Mouse (Mus musculus): ENCODE data around the gene Traf5. TPM values are rescaled to one million over a fixed set of nuclear protein-coding genes. Genes with fewer than 3 reads are reported as not detected.

Traf5 gene
- total and polyA plus RNA-seq, 2 experiments from 2014 or later, result 1.6 to 2.0 TPM

DNA sequence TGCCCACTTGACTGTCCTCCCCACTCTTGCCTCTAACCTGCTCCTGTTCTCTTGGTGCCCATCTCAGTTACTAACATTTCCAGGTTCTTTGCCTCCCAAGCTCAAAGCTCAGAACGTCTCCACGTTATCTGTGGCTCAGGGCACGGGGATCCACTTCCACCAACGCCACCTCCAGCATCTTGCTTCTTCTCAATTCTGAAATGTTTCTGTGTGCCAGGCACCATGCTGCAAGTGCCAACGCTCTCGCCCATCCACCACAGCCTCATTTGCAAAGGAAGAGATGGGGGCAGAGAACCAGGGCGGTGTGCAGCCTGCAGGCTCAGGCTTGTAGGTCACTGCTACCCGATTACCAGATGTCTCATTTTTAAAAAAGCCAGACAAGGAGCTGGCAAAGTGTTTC is 39.9 kb downstream of the Traf5 start:
- DNase-seq (ENCODE audit: low spot score) (no peak), ATAC-seq (ENCODE audit: low FRiP score) (no peak)
- Histone ChIP-seq H3K9ac (replicated peaks; ENCODE audit: low read length, poor library complexity, severe bottlenecking) (no peak overlapping the region), H3K9me3 (ENCODE audit: low read length) (no peaks in the 10 kb centered on the region), H3K36me3 (ENCODE audit: insufficient read depth, low read length) (no peaks in the 10 kb centered on the region), H3K27me3 (ENCODE audit: insufficient read depth, low read length) (no peaks in the 10 kb centered on the region), H3K27ac (ENCODE audit: low read depth, low read length) (no peak overlapping the region), H3K4me3 (ENCODE audit: low read depth, low read length) (no peak overlapping the region), H3K4me1 (ENCODE audit: insufficient read depth, low read length) (no peaks in the 10 kb centered on the region), H3K4me2 (ENCODE audit: low read depth, low read length, poor library complexity, severe bottlenecking) (no peak overlapping the region)
- 94% methylated on average over 8 of the region's 8 CpGs for WGBS
- no peak for TF ChIP-seq CTCF (IDR thresholded peaks at IDR 0.05)

DNA sequence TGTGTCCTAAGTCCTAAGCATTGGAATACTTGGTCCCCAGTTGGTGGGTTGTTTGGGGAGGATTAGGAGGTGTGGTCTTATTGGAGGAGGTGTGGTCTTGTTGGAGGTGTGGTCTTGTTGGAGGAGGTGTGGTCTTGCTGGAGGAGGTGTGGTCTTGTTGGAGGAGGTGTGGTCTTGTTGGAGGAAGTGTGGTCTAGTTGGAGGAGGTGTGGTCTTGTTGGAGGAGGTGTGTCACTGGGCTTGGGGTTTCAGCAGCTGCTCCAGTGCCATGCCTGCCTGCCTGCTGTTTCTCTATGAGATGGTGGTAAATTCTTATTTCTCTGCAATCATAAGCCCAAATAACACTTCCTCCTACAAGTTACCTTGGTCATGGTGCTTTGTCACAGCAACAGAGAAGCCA is 93.3 kb downstream of the Traf5 start:
- ATAC-seq (ENCODE audit: low FRiP score) (no peak), DNase-seq (ENCODE audit: low spot score) (no peak)
- Histone ChIP-seq H3K4me3 (ENCODE audit: low read depth, low read length) (no peak overlapping the region), H3K4me1 (ENCODE audit: insufficient read depth, low read length) (no peaks in the 10 kb centered on the region), H3K27ac (ENCODE audit: low read depth, low read length) (no peak overlapping the region), H3K9ac (replicated peaks; ENCODE audit: low read length, poor library complexity, severe bottlenecking) (no peak overlapping the region), H3K9me3 (ENCODE audit: low read length) (no peaks in the 10 kb centered on the region), H3K27me3 (ENCODE audit: insufficient read depth, low read length) (no peaks in the 10 kb centered on the region), H3K4me2 (ENCODE audit: low read depth, low read length, poor library complexity, severe bottlenecking) (no peak overlapping the region), H3K36me3 (ENCODE audit: insufficient read depth, low read length) (no peaks in the 10 kb centered on the region)
- no peak for TF ChIP-seq CTCF (IDR thresholded peaks at IDR 0.05)

DNA sequence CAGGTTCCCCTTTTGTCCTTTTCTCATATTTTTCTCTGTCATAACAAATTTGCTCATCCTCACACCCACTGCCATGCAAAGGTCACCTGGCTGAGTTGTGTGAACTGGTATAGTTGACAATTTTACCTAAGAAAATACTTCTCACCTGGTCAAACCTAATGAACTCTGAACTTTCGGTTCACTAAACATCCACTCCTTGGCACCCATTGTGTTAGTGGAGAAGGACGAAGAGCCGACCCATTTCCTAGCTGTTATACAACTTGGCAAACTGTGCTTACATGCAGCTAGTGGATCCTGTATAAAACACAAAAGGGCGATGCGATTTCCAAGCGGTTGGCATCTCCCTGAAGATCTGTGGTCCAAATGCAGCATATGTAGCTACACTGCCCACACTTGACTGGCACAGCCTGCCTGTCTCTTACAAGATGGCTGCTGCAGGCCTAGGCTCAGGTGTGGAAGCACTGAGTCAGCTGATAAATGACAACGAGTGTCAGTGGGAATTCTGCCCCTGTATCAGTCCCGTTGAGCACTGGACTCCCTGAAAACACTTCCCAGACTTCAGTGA is 95.7 kb downstream of the Traf5 start:
- H3K4me2 ChIP-seq (ENCODE audit: low read depth, low read length, poor library complexity, severe bottlenecking), result no peak overlapping the region
- no peak overlapping the region for H3K9ac ChIP-seq (replicated peaks; ENCODE audit: low read length, poor library complexity, severe bottlenecking)
- no peak for TF ChIP-seq CTCF (IDR thresholded peaks at IDR 0.05)
- H3K27ac ChIP-seq (ENCODE audit: low read depth, low read length), result no peak overlapping the region
- ATAC-seq (ENCODE audit: low FRiP score), result no peak
- no peaks in the 10 kb centered on the region for H3K27me3 ChIP-seq (ENCODE audit: insufficient read depth, low read length)
- no peaks in the 10 kb centered on the region for H3K36me3 ChIP-seq (ENCODE audit: insufficient read depth, low read length)
- H3K4me3 ChIP-seq (ENCODE audit: low read depth, low read length), result no peak overlapping the region
- no peaks in the 10 kb centered on the region; the same call in 1 of the 2 replicates for H3K4me1 ChIP-seq (ENCODE audit: insufficient read depth, low read length)
- DNase-seq (ENCODE audit: low spot score), result no peak
- no peaks in the 10 kb centered on the region for H3K9me3 ChIP-seq (ENCODE audit: low read length)
- 89% methylated on average over 8 of the region's 8 CpGs for WGBS

DNA sequence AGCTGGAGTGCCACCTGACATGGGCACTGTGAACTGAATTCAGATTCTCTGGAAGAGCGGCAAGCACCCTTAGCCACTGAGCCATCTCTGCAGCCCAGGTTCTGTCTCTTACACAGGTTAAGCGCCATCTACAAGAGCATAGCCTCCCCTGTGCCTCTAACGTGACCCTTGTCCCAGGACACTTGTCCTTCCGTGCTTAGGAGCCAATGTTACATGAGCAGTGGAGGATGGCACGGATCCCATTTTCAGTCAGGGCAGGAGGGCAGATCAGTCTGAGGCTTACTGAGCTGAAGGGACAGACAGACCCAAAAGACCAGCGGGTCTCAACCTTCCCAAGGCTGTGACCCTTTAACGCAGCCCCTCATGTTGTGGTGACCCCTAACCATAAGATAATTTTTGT is 96.4 kb downstream of the Traf5 start:
- DNase-seq (ENCODE audit: low spot score), result no peak
- Histone ChIP-seq H3K9ac (replicated peaks; ENCODE audit: low read length, poor library complexity, severe bottlenecking) (no peak overlapping the region), H3K4me1 (ENCODE audit: insufficient read depth, low read length) (no peaks in the 10 kb centered on the region; the same call in 1 of the 2 replicates), H3K4me2 (ENCODE audit: low read depth, low read length, poor library complexity, severe bottlenecking) (no peak overlapping the region), H3K27ac (ENCODE audit: low read depth, low read length) (no peak overlapping the region), H3K4me3 (ENCODE audit: low read depth, low read length) (no peak overlapping the region), H3K36me3 (ENCODE audit: insufficient read depth, low read length) (no peaks in the 10 kb centered on the region), H3K27me3 (ENCODE audit: insufficient read depth, low read length) (no peaks in the 10 kb centered on the region), H3K9me3 (ENCODE audit: low read length) (no peaks in the 10 kb centered on the region)
- TF ChIP-seq CTCF (IDR thresholded peaks at IDR 0.05), result no peak
- ATAC-seq (ENCODE audit: low FRiP score), result no peak
- WGBS, result 94% methylated on average over 7 of the region's 7 CpGs

DNA sequence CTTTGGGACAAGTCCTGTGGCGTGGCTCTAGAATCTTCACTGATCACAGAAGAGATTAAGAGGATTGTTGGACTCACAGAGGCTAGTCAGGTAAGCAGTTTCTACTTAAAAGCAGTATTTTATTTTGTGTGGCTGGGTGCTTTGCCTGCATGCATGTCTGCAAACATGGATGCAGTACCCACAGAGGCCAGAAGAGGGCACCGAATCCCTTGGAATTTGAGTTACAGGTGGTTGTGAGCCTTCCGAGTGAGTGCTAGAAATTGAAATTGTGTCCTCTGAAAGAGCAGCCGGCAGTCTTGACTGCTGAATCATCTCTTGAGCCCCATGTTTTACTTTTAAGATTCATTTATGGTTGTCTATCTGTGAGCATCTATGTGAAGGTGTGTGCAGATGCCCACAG is 96.9 kb downstream of the Traf5 start:
- no peak overlapping the region for H3K4me3 ChIP-seq (ENCODE audit: low read depth, low read length)
- ATAC-seq (ENCODE audit: low FRiP score), result no peak
- TF ChIP-seq CTCF (IDR thresholded peaks at IDR 0.05), result peak; percentile 69

DNA sequence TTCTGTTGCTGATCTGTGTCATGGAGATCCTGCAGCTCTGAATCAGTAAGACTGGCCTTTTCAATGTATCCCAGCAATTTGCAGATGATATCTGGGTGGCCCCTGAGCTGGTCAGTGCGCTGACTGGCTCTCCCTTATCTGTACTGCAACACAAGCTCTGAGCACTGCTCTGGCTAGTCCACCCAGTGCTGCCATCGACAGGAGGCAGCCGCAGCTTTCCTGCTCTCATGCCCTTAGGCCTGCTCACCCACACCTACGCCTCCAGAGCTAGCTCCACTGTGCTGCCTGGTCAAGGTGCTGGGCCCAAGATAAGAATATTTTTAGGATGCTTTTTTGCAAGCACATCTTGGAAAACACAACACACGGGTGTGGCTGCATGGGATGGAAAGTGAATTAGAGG is 97.9 kb downstream of the Traf5 start:
- no peaks in the 10 kb centered on the region; the same call in 1 of the 2 replicates for H3K4me1 ChIP-seq (ENCODE audit: insufficient read depth, low read length)
- no peak for ATAC-seq (ENCODE audit: low FRiP score)
- no peaks in the 10 kb centered on the region for H3K36me3 ChIP-seq (ENCODE audit: insufficient read depth, low read length)
- H3K4me3 ChIP-seq (ENCODE audit: low read depth, low read length), result no peak overlapping the region
- no peak overlapping the region for H3K27ac ChIP-seq (ENCODE audit: low read depth, low read length)
- no peak for DNase-seq (ENCODE audit: low spot score)
- H3K9ac ChIP-seq (replicated peaks; ENCODE audit: low read length, poor library complexity, severe bottlenecking), result no peak overlapping the region
- no peak for TF ChIP-seq CTCF (IDR thresholded peaks at IDR 0.05)
- no peaks in the 10 kb centered on the region for H3K9me3 ChIP-seq (ENCODE audit: low read length)
- H3K4me2 ChIP-seq (ENCODE audit: low read depth, low read length, poor library complexity, severe bottlenecking), result no peak overlapping the region
- 82% methylated on average over 5 of the region's 5 CpGs for WGBS
- no peaks in the 10 kb centered on the region for H3K27me3 ChIP-seq (ENCODE audit: insufficient read depth, low read length)

More for the DNA sequence above, 96.9 kb downstream of the Traf5 start:
- H3K27ac ChIP-seq (ENCODE audit: low read depth, low read length), result no peak overlapping the region
- 56% methylated on average over 4 of the region's 4 CpGs for WGBS
- no peaks in the 10 kb centered on the region for H3K9me3 ChIP-seq (ENCODE audit: low read length)
- H3K36me3 ChIP-seq (ENCODE audit: insufficient read depth, low read length), result no peaks in the 10 kb centered on the region
- no peak overlapping the region for H3K4me2 ChIP-seq (ENCODE audit: low read depth, low read length, poor library complexity, severe bottlenecking)
- H3K9ac ChIP-seq (replicated peaks; ENCODE audit: low read length, poor library complexity, severe bottlenecking), result no peak overlapping the region
- no peaks in the 10 kb centered on the region; the same call in 1 of the 2 replicates for H3K4me1 ChIP-seq (ENCODE audit: insufficient read depth, low read length)
- DNase-seq (ENCODE audit: low spot score), result peak; percentile 15
- no peaks in the 10 kb centered on the region for H3K27me3 ChIP-seq (ENCODE audit: insufficient read depth, low read length)
